Mouse (Mus musculus) CH12.LX (cell line): ENCODE measurements around the gene Adgrb3.

Source experiments
- CHD2 ChIP-seq: IDR thresholded peaks from 2 replicates; pipeline ENCODE4 v1.6.1; 2011; ENCODE audit warnings: low read length, improper control_type of control experiment
- CTCF ChIP-seq, 2 experiments: IDR thresholded peaks in 1 of 2; conservative IDR thresholded peaks in 1 of 2; 2 replicates each; pipeline ENCODE4 v1.5.1; 2011 to 2012; ENCODE audit warnings: low read depth in 2 of 2, low read length in 2 of 2, improper control_type of control experiment in 1 of 2, inconsistent platforms in 1 of 2, mild to moderate bottlenecking in 1 of 2, moderate library complexity in 1 of 2
- EP300 ChIP-seq: IDR thresholded peaks from 2 replicates; pipeline ENCODE4 v1.6.1; 2011; ENCODE audit warnings: low read length, improper control_type of control experiment
- ETS1 ChIP-seq: conservative IDR thresholded peaks from 2 replicates; pipeline ENCODE4 v1.6.1; 2012; ENCODE audit warnings: low read depth, mild to moderate bottlenecking, inconsistent platforms, low read length, improper control_type of control experiment, moderate library complexity
- HCFC1 ChIP-seq: IDR thresholded peaks from 2 replicates; pipeline ENCODE4 v1.6.1; 2012; ENCODE audit warnings: low read depth, mild to moderate bottlenecking, inconsistent platforms, low read length, improper control_type of control experiment
- JUND ChIP-seq: conservative IDR thresholded peaks from 2 replicates; pipeline ENCODE4 v1.6.1; 2011; ENCODE audit warnings: low read depth, low read length, improper control_type of control experiment
- MXI1 ChIP-seq: IDR thresholded peaks from 2 replicates; pipeline ENCODE4 v1.6.1; 2011; ENCODE audit warnings: mild to moderate bottlenecking, low read depth, low read length, improper control_type of control experiment
- POLR2A ChIP-seq: IDR thresholded peaks from 2 replicates; pipeline ENCODE4 v1.6.1; 2011; ENCODE audit warnings: low read depth, mild to moderate bottlenecking, improper control_type of control experiment, low read length
- SIN3A ChIP-seq: IDR thresholded peaks from 2 replicates; pipeline ENCODE4 v1.6.1; 2012; ENCODE audit warnings: low read length, improper control_type of control experiment, inconsistent platforms
- SMC3 ChIP-seq: IDR thresholded peaks from 2 replicates; pipeline ENCODE4 v1.6.1; 2011; ENCODE audit warnings: low read depth, low read length, improper control_type of control experiment
- TCF12 ChIP-seq: IDR thresholded peaks from 2 replicates; pipeline ENCODE4 v1.6.1; 2014; ENCODE audit warnings: low read depth, mild to moderate bottlenecking, inconsistent platforms, low read length, improper control_type of control experiment
- USF1 ChIP-seq: IDR thresholded peaks from 2 replicates; pipeline ENCODE4 v1.6.1; 2014; ENCODE audit warnings: low read depth, mild to moderate bottlenecking, inconsistent platforms, low read length, improper control_type of control experiment
- USF2 ChIP-seq: conservative IDR thresholded peaks from 2 replicates; pipeline ENCODE4 v1.6.1; 2011; ENCODE audit warnings: low read depth, low read length, improper control_type of control experiment
- ZKSCAN1 ChIP-seq: IDR thresholded peaks from 2 replicates; pipeline ENCODE4 v1.6.1; 2012; ENCODE audit warnings: low read depth, inconsistent platforms, low read length, improper control_type of control experiment, borderline replicate concordance

DNA sequence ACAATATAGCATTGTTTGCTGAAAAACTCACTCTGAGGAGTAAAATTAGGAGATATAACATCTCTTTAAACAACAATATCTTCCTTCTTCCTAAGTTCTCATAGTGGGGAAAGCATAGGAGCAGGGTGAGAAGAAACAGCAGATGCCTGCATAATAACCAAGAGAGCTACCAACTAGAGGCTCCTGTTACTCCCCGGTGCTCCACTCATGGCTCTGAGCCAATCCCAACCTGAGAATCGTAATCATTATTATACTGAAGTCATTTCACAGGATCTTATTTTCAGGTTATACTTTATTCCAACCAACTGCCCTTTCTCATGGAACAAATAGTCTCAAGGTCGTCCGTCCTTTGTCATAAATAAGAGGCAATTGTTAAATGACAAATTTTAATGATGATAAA, 75.0 kb downstream of the Adgrb3 start:
- TF ChIP-seq CTCF (conservative IDR thresholded peaks at IDR 0.05 in 1 of 2, IDR thresholded peaks at IDR 0.05 in 1 of 2; ENCODE audit: low read depth in 2 of 2, low read length in 2 of 2) (no peak), SIN3A (no peak), TCF12 (no peak), JUND (no peak), POLR2A (no peak), USF2 (no peak), SMC3 (no peak), USF1 (no peak), MXI1 (no peak), CHD2 (no peak), ETS1 (no peak), EP300 (no peak), ZKSCAN1 (no peak), HCFC1 (no peak)
